In genomic region chr13:37827996-37828579, GRCm38 (mm10) we compare ENCODE assay signal across 8 mouse cellular contexts. TPM values are rescaled to one million over a fixed set of nuclear protein-coding genes. Genes with fewer than 3 reads are reported as not detected.
DNase-seq lines count a peak whose midpoint lies in the region; ATAC-seq and TF ChIP-seq lines count a peak whose summit lies in the region.

No protein-coding gene starts in this region.

- H3K4me2 ChIP-seq in liver, embryonic 14.5 days (ENCODE audit: low read depth): peak overlapping the region; percentile 100

- H3K4me3 ChIP-seq in gastrocnemius, adult 2 months: peak overlapping the region; percentile 97
- peak overlapping the region; percentile 91 for H3K4me3 ChIP-seq in thymus, adult 2 months (ENCODE audit: control insufficient read depth, insufficient read depth, low read length)
- H3K4me3 ChIP-seq in liver, embryonic 14.5 days (ENCODE audit: insufficient read depth in 1 of 2, low read depth in 2 of 2, low read length in 2 of 2): peak overlapping the region; percentile 79 to 83

- TF ChIP-seq EP300 in liver, embryonic 14.5 days (IDR thresholded peaks at IDR 0.05; ENCODE audit: low read depth): no peak

- H3K27ac ChIP-seq in gastrocnemius, adult 2 months: peak overlapping the region; percentile 92
- H3K27ac ChIP-seq in thymus, adult 2 months (ENCODE audit: control insufficient read depth, insufficient read depth, low read length): peak overlapping the region; percentile 36; the same call in 1 of the 2 replicates
- no peak overlapping the region for H3K27ac ChIP-seq in liver, embryonic 14.5 days

- H3K27me3 ChIP-seq in thymus, adult 2 months (ENCODE audit: control insufficient read depth, insufficient read depth, low read length): no peaks in the 10 kb centered on the region
- no peaks in the 10 kb centered on the region for H3K27me3 ChIP-seq in liver, embryonic 14.5 days (ENCODE audit: control insufficient read depth, insufficient read depth, low read length)

- TF ChIP-seq POLR2A in thymus, adult 2 months (IDR thresholded peaks at IDR 0.05; ENCODE audit: control insufficient read depth, extremely low read depth, insufficient read depth, low read length, poor library complexity): no peak

- WGBS in thymus, adult 2 months: 21% methylated on average over 13 of the region's 13 CpGs
- WGBS in liver, embryonic 14.5 days (ENCODE audit: insufficient replicate concordance): 6% methylated on average over 13 of the region's 13 CpGs

- H3K9me3 ChIP-seq in liver, embryonic 14.5 days (ENCODE audit: control insufficient read depth, low read length): no peaks in the 10 kb centered on the region

- peak overlapping the region; percentile 70 for H3K9ac ChIP-seq in liver, embryonic 14.5 days (replicated peaks)

- peaks cover 33% of the 10 kb centered on the region for H3K4me1 ChIP-seq in thymus, adult 2 months (replicated peaks; ENCODE audit: control insufficient read depth, insufficient read depth, low read length)
- peaks cover 26 to 42% of the 10 kb centered on the region in 2 experiments for H3K4me1 ChIP-seq in liver, embryonic 14.5 days (replicated peaks; ENCODE audit: control insufficient read depth in 2 of 2, insufficient read depth in 2 of 2, low read length in 1 of 2)

- no peak for TF ChIP-seq CTCF in gastrocnemius, adult 2 months (IDR thresholded peaks at IDR 0.05)
- TF ChIP-seq CTCF in thymus, adult 2 months (IDR thresholded peaks at IDR 0.05; ENCODE audit: borderline replicate concordance, control insufficient read depth, extremely low read depth, insufficient read depth, low read length, poor library complexity): no peak
- no peak for TF ChIP-seq CTCF in liver, embryonic 14.5 days (IDR thresholded peaks at IDR 0.05; ENCODE audit: low read depth)

- no peaks in the 10 kb centered on the region for H3K36me3 ChIP-seq in thymus, adult 2 months (ENCODE audit: control insufficient read depth, insufficient read depth, low read length)
- no peaks in the 10 kb centered on the region for H3K36me3 ChIP-seq in liver, embryonic 14.5 days (replicated peaks; ENCODE audit: control insufficient read depth, insufficient read depth, low read depth)

- DNase-seq in gastrocnemius, adult 2 months: no peak
- no peak for DNase-seq in gastrocnemius, postnatal 10 days
- no peak for DNase-seq in thymus, adult 2 months
- no peak for DNase-seq in thymus, postnatal 0 days (ENCODE audit: low spot score)
- no peak for DNase-seq in liver, embryonic 14.5 days (ENCODE audit: low read depth in 3 of 3, low spot score in 3 of 3)
- no peak for DNase-seq in adrenal gland, postnatal 4 days (ENCODE audit: low spot score in 2 of 2)
- no peak for DNase-seq in cerebellum, adult 9-10 months
- DNase-seq in ovary, postnatal 14 days (ENCODE audit: low spot score): no peak

- intact Hi-C loops in gastrocnemius, adult 2 months (cut with DNase I): loop anchor here (5.0 kb wide), 1 partner anchor 114 kb away; no protein-coding TSS in a partner anchor

- no peak for ATAC-seq in liver, embryonic 14.5 days (ENCODE audit: insufficient read depth)

RNA-seq across cellular contexts. Expression of gene Rreb1, which starts 49.9 kb away (rescaled TPM):
- total RNA-seq in gastrocnemius, adult 2 months (2021): 10 to 100 TPM; 20.7 to 25.4 TPM
- 10 to 100 TPM; 33.1 to 45.5 TPM for total RNA-seq in gastrocnemius, postnatal 10 days (2021)
- 37.5 and 46.9 TPM in 2 replicates for polyA plus RNA-seq in thymus, adult 2 months (2012; rRNA removed)
- polyA plus RNA-seq in thymus, postnatal 0 days (2015; fragmentation: Nextera tagmentation; extraction: Ambion mirVana): 8.5 and 9.6 TPM in 2 replicates
- 4.8 and 5.4 TPM in 2 replicates for polyA plus RNA-seq in liver, embryonic 14.5 days (2012; rRNA removed)
- polyA plus RNA-seq in liver, embryonic 14.5 days (2014; fragmentation: Nextera tagmentation; extraction: Ambion mirVana): 5.4 TPM in 2 replicates
- 10 to 100 TPM; 83.9 to 84.6 TPM for total RNA-seq in adrenal gland, postnatal 4 days (2021)
